Mouse (Mus musculus) midbrain, postnatal 0 days (tissue): ENCODE measurements around the gene Gm27027. TPM values are rescaled to one million over a fixed set of nuclear protein-coding genes. Genes with fewer than 3 reads are reported as not detected.

ENCODE experiments used
- ATAC-seq: fragments of 200-750 bp; cut with Nextera tagmentation; 2 replicates; pipeline ENCODE4 v1.8.0; 2017; ENCODE audit warnings: moderate number of reproducible peaks, mild to moderate bottlenecking, moderate TSS enrichment, moderate library complexity; ENCODE audit not compliant: low FRiP score
- DNase-seq: peaks from one replicate; pipeline ENCODE4 v3.0.0-alpha.2; 2015; ENCODE audit warnings: low spot score
- H3K27ac ChIP-seq: fragments of 300-500 bp; sonication (generic); 2 replicates; pipeline ENCODE4 v1.5.1; 2014; ENCODE audit warnings: low read depth, mild to moderate bottlenecking, low read length, mixed read lengths
- H3K27me3 ChIP-seq: fragments of 300-500 bp; sonication (generic); 2 replicates; pipeline ENCODE4 v1.6.1; 2014; ENCODE audit warnings: low read length, control low read depth, mixed read lengths; ENCODE audit not compliant: insufficient read depth
- H3K36me3 ChIP-seq: fragments of 300-500 bp; sonication (generic); 2 replicates; pipeline ENCODE4 v1.6.1; 2014; ENCODE audit warnings: low read length, control low read depth, mixed read lengths; ENCODE audit not compliant: insufficient read depth
- H3K4me1 ChIP-seq: fragments of 300-500 bp; sonication (generic); 2 replicates; pipeline ENCODE4 v1.6.1; 2014; ENCODE audit warnings: mild to moderate bottlenecking, control low read depth, antibody characterized with exemption, low read length, mixed read lengths; ENCODE audit not compliant: insufficient read depth
- H3K4me2 ChIP-seq: fragments of 300-500 bp; sonication (generic); 2 replicates; pipeline ENCODE4 v1.6.1; 2014; ENCODE audit warnings: low read depth, mild to moderate bottlenecking, low read length, mixed read lengths; ENCODE audit not compliant: poor library complexity, severe bottlenecking
- H3K4me3 ChIP-seq: fragments of 300-500 bp; sonication (generic); 2 replicates; pipeline ENCODE4 v1.5.1; 2014; ENCODE audit warnings: low read depth, mild to moderate bottlenecking, low read length, moderate library complexity
- H3K9ac ChIP-seq: fragments of 300-500 bp; sonication (generic); replicated peaks from 2 replicates; pipeline ENCODE4 v1.6.1; 2014; ENCODE audit warnings: mild to moderate bottlenecking, low read length, moderate library complexity, mixed read lengths; ENCODE audit not compliant: poor library complexity, severe bottlenecking
- H3K9me3 ChIP-seq: fragments of 300-500 bp; sonication (generic); 2 replicates; pipeline ENCODE4 v1.6.1; 2016; ENCODE audit warnings: low read length, control low read depth
- CTCF ChIP-seq: IDR thresholded peaks from 2 replicates; pipeline ENCODE4 v1.5.1; 2016; ENCODE audit warnings: antibody characterized with exemption, mild to moderate bottlenecking
- WGBS: fragments of 180-500 bp; shearing (Covaris S2); extraction: QIAGEN DNeasy Blood & Tissue Kit; methylation state at CpG from one replicate; pipeline ENCODE4 v1.1.7; 2014; 5-methylcytosine and 5-hydroxymethylcytosine counted together
- polyA plus RNA-seq: library from polyadenylated mRNA; unstranded; fragments of >200 nt; fragmentation: Nextera tagmentation; extraction: Ambion mirVana; gene quantifications from 2 replicates; pipeline ENCODE4 v1.2.1, GENCODE M21; 2015
- total RNA-seq: library from RNA; depleted of rRNA; stranded (reverse); fragments of >200 nt; gene quantifications from 2 replicates; pipeline ENCODE4 v1.2.3, GENCODE M21; 2014

Gene Gm27027
- total and polyA plus RNA-seq, 2 experiments from 2014 or later: not detected

DNA sequence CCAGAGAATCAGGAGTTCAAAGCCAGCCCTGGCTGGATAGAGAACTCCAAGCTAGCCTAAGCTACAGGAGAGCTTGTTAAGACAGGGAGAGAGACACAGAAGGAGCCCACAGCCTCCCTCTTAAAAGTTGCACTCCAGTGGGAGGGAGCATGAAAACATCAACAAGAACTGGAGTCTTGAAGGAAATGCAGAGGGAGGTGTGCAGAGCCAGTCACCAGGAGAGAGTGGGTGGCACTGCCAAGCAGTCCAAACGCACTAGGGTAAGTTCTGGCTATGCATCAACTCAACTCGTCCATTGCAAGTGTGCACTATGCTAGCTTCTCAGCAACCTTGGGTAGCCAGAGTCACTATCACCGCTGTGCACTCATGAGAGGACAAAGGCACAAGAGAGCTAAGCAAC lies 37.9 kb downstream of the Gm27027 start:
- no peak overlapping the region for H3K4me3 ChIP-seq
- H3K27me3 ChIP-seq: peaks cover 12% of the 10 kb centered on the region
- no peaks in the 10 kb centered on the region for H3K9me3 ChIP-seq
- H3K36me3 ChIP-seq: no peaks in the 10 kb centered on the region
- no peaks in the 10 kb centered on the region for H3K4me1 ChIP-seq
- no peak overlapping the region for H3K9ac ChIP-seq
- DNase-seq: no peak
- TF ChIP-seq CTCF: no peak
- no peak overlapping the region for H3K4me2 ChIP-seq
- WGBS: 75% methylated on average over 3 of the region's 3 CpGs
- ATAC-seq: no peak
- H3K27ac ChIP-seq: no peak overlapping the region

DNA sequence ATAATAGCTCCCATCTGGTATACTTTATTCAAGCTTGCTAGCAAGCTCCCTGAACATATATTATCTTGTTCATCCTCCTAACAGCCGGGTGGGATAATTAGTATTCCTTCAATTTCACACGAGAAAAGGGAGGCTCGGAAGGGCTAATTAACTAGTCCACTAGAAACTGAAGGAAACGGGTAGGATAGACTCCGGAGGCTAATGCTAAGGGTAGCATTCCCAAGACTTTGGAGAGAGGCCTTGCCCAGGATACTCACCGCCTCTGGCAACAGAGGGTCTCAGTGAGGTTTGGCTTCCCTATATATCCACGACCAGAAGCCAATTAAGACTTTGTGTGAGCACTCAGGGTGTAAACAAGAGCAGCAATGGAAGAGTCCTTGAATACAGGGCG lies 38.4 kb downstream of the Gm27027 start:
- Histone ChIP-seq H3K9ac (no peak overlapping the region), H3K36me3 (no peaks in the 10 kb centered on the region), H3K27me3 (peaks cover 13% of the 10 kb centered on the region), H3K9me3 (no peaks in the 10 kb centered on the region), H3K27ac (no peak overlapping the region), H3K4me2 (peak overlapping the region; percentile 98; the same call in 1 of the 2 replicates), H3K4me1 (no peaks in the 10 kb centered on the region), H3K4me3 (no peak overlapping the region)
- WGBS: 35% methylated on average over 8 of the region's 8 CpGs
- no peak for ATAC-seq
- TF ChIP-seq CTCF: no peak
- peak; percentile 28 for DNase-seq

DNA sequence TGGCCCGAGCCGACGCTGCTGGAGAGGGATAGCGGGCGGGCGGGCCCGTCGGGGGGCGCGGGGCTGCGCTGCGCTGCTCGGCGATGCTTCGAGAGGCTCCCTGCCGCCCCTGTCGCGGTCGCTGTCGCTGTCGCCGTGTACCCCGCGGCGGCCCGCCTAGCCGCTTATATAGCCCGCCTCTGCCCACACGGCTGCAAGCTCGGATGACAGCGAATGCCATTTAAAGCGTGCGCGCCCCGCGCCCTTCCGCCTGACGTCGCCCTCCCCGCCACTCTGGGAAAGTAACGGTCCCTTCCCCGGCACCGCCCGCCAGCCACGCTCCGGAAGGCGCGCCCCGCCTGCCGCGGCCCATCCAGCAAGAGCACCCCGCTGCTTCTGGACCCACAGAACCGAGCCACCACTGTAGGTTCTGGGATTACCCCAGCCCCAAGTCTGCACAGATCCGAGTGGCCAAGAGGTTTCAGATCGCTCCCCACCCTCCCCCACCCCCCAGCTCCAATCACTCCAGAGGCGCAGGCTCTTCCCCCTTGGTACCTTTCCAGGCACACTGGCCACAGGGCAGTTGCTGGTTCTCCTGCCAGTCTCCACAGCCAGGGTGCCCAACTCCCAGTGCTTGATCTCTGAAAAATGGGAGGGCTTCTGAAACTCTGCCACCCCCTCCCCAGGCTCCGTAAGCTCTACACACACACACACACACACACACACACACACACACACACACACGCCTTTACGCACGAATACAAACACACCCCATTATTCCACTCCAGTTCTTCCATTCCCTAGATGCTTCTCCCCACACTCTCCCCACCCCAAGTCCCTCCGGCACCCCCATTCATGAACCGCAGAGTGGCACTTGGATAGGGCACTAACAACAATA lies 39.0 kb downstream of the Gm27027 start, which contains the start of gene Gm13889:
Gm13889 (minus strand) TSS at position 294 of the 877 bp plus-strand sequence.
- DNase-seq (peak; percentile 84), ATAC-seq (peak; percentile 63)
- H3K4me3 ChIP-seq: peak within 1 kb of the TSS; percentile 78
- no peak for TF ChIP-seq CTCF
- no peaks in the 10 kb centered on the region for H3K36me3 ChIP-seq
- H3K9ac ChIP-seq: peak within 1 kb of the TSS; percentile 83
- no peaks in the 10 kb centered on the region for H3K4me1 ChIP-seq
- H3K27me3 ChIP-seq: peaks cover 13% of the 10 kb centered on the region
- H3K27ac ChIP-seq: peak within 1 kb of the TSS; percentile 75
- H3K4me2 ChIP-seq: peak within 1 kb of the TSS; percentile 98
- H3K9me3 ChIP-seq: no peaks in the 10 kb centered on the region
- 5% methylated on average over 37 of the region's 62 CpGs for WGBS

DNA sequence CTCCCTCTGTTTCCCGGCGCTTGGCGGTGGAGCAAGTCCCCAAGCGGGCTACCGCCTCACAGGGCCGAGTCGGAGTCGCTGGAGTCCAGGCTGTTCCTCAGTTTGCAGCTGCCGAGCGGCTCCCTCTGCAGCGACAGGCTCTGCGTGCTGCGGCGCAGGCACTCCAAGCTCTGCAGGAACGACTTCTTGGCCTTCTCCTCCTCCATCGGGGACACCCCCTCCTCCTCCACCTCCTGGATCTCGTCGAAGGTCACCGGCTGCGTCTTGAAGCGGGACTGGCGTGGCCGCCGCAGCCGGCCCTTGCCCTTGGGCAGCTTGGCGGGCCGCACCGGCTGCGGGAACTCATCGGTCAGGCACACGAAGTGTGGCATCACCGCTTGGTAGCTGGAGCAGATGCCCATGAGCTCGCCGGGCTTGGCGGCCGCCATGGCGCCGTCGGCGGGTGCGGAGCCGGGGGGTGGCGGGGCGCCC lies 39.8 kb downstream of the Gm27027 start:
- Histone ChIP-seq H3K9me3 (no peaks in the 10 kb centered on the region), H3K36me3 (no peaks in the 10 kb centered on the region), H3K4me1 (no peaks in the 10 kb centered on the region), H3K4me3 (peak overlapping the region; percentile 78), H3K9ac (peak overlapping the region; percentile 83), H3K27me3 (peaks cover 13% of the 10 kb centered on the region), H3K27ac (peak overlapping the region; percentile 75), H3K4me2 (peak overlapping the region; percentile 98)
- no peak for TF ChIP-seq CTCF
- DNase-seq (peak; percentile 42), ATAC-seq (peak; percentile 60)
- under 1% methylated on average over 38 of the region's 44 CpGs for WGBS

DNA sequence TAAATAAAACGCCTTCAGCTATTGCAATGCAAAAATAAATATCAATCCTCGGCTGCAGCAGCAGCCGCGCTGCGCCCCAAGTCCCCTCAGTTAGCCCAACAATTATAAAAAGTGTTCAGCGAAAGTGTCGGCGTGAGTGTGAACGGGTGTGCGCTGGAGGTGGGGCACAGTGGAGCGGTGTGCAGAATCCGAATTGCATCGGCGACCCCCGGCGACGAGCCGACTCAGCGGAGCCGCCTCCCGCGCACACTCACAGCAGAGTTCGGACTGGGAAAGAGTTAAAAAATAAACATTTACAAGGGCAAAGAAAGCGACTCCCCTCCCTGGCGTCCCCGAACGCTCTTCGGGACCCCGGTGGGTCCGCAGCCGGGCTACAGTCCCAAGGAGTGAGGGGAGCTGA lies 40.3 kb downstream of the Gm27027 start:
- WGBS: under 1% methylated on average over 31 of the region's 31 CpGs
- H3K4me2 ChIP-seq: peak overlapping the region; percentile 98
- H3K36me3 ChIP-seq: no peaks in the 10 kb centered on the region
- H3K9ac ChIP-seq: peak overlapping the region; percentile 83
- no peak for TF ChIP-seq CTCF
- peak overlapping the region; percentile 78 for H3K4me3 ChIP-seq
- ATAC-seq: peak; percentile 38; the same call in 1 of the 2 replicates
- peak overlapping the region; percentile 75 for H3K27ac ChIP-seq
- H3K9me3 ChIP-seq: no peaks in the 10 kb centered on the region
- no peaks in the 10 kb centered on the region for H3K4me1 ChIP-seq
- peaks cover 13% of the 10 kb centered on the region for H3K27me3 ChIP-seq
- no peak for DNase-seq
